ENCODE assay signal across 15 mouse cellular contexts in the genomic region with DNA sequence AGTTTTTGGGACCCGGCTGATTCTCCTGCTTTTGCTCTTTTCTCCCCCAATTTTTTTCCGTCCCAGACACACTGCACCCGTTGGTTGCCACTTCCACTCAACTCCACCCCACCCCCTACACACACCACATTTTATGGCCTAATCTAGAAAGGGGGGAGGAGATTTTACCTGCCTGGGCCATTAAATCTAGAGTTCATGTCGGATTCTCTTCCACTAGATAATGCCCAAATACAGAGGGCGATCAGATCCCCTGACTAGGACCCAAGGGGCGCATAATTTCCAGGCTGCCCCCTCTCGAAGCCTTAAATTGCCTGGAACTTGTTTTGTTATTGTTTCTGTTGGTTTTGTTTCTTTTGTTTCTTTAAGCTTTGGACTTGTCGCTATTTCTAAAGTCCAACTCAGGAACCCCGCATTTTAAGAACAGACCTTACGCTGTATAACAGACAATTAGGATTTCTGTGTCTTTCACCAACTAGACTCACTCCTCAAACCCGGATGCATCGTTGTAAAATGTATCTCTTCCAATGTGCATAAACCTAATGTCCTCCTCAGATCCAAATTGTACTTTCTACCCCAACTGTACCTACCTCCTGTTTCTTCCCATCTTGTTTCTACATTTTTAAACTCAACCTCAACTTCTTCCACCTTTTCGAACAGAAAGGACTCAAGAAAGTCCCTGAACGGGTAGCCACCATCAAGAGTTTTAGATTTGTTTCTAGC. TPM values are rescaled to one million over a fixed set of nuclear protein-coding genes. Genes with fewer than 3 reads are reported as not detected.
DNase-seq lines count a peak whose midpoint lies in the region; ATAC-seq lines count a peak whose summit lies in the region.
"Had no signal": no experiment of that assay in that cellular context is flagged by ENCODE, and none has a peak within 500 bp of the region (broad histone marks: within the 10 kb centered on the region; RNA-seq: fewer than 3 reads in every experiment).

No protein-coding gene starts in this region.

- peak; percentile 42 for DNase-seq in limb, embryonic 11.5 days (ENCODE audit: low spot score)
- no peak for DNase-seq in limb, embryonic 10.5 days (ENCODE audit: low spot score)
- no peak for DNase-seq in forebrain, embryonic 10.5 days (ENCODE audit: extremely low spot score, low spot score)
- peak; percentile 53 for DNase-seq in retina, embryonic 14.5 days (ENCODE audit: low spot score)
- no peak for DNase-seq in spleen, adult 18-20 months
- DNase-seq in heart, adult 18-20 months: no peak
- DNase-seq in lung, postnatal 4 days: no peak
- DNase-seq: kidney, postnatal 10 days; thymus, postnatal 25 days had no signal

- 2% methylated on average over 14 of the region's 14 CpGs for WGBS in limb, embryonic 11.5 days
- WGBS in limb, embryonic 10.5 days: 2% methylated on average over 14 of the region's 14 CpGs
- WGBS in forebrain, embryonic 10.5 days: 1% methylated on average over 14 of the region's 14 CpGs
- WGBS in limb, embryonic 15.5 days: 4% methylated on average over 14 of the region's 14 CpGs

- peaks cover 80% of the 10 kb centered on the region for H3K27me3 ChIP-seq in limb, embryonic 11.5 days (ENCODE audit: control insufficient read depth, insufficient read depth, low read length)
- H3K27me3 ChIP-seq in limb, embryonic 10.5 days (ENCODE audit: low read depth, poor library complexity, severe bottlenecking): peaks cover 100% of the 10 kb centered on the region
- peaks cover 100% of the 10 kb centered on the region for H3K27me3 ChIP-seq in forebrain, embryonic 10.5 days (ENCODE audit: poor library complexity, severe bottlenecking)
- H3K27me3 ChIP-seq in limb, embryonic 15.5 days: peaks cover 84% of the 10 kb centered on the region

- no peak overlapping the region for H3K4me2 ChIP-seq in limb, embryonic 11.5 days (ENCODE audit: low read depth, severe bottlenecking)
- H3K4me2 ChIP-seq in limb, embryonic 15.5 days: no peak overlapping the region

- H3K27ac ChIP-seq in limb, embryonic 11.5 days (replicated peaks; ENCODE audit: low read depth, low read length): no peak overlapping the region
- no peak overlapping the region for H3K27ac ChIP-seq in limb, embryonic 10.5 days
- H3K27ac ChIP-seq in forebrain, embryonic 10.5 days: peak overlapping the region; percentile 98
- H3K27ac ChIP-seq in limb, embryonic 15.5 days: no peak overlapping the region
- H3K27ac ChIP-seq: liver, embryonic 12.5 days had no signal

- no peak for ATAC-seq in limb, embryonic 11.5 days (ENCODE audit: insufficient number of reproducible peaks, low FRiP score, low TSS enrichment, low read depth)
- no peak for ATAC-seq in limb, embryonic 15.5 days (ENCODE audit: insufficient number of reproducible peaks, low FRiP score, low TSS enrichment, low read depth)
- ATAC-seq: activated CD4-positive, CD25-positive, alpha-beta regulatory T cell, adult 4 months; liver, embryonic 12.5 days had no signal

- H3K4me3 ChIP-seq in limb, embryonic 11.5 days (ENCODE audit: low read depth, low read length): no peak overlapping the region
- H3K4me3 ChIP-seq in limb, embryonic 10.5 days: no peak overlapping the region
- H3K4me3 ChIP-seq in forebrain, embryonic 10.5 days: peak overlapping the region; percentile 85
- H3K4me3 ChIP-seq in limb, embryonic 15.5 days: peak overlapping the region; percentile 4; the same call in 1 of the 2 replicates
- H3K4me3 ChIP-seq: erythroblast, embryonic 14.5 days had no signal

- no peak overlapping the region for H3K9ac ChIP-seq in limb, embryonic 11.5 days (ENCODE audit: low read length)
- no peak overlapping the region for H3K9ac ChIP-seq in limb, embryonic 15.5 days
- H3K9ac ChIP-seq: liver, embryonic 12.5 days had no signal

- no peaks in the 10 kb centered on the region for H3K36me3 ChIP-seq in limb, embryonic 11.5 days (ENCODE audit: control insufficient read depth, insufficient read depth, low read length)
- no peaks in the 10 kb centered on the region for H3K36me3 ChIP-seq in limb, embryonic 10.5 days
- peaks cover 43% of the 10 kb centered on the region for H3K36me3 ChIP-seq in forebrain, embryonic 10.5 days (replicated peaks)
- no peaks in the 10 kb centered on the region for H3K36me3 ChIP-seq in limb, embryonic 15.5 days
- H3K36me3 ChIP-seq: liver, embryonic 12.5 days had no signal

- H3K9me3 ChIP-seq in limb, embryonic 11.5 days (ENCODE audit: control insufficient read depth, low read length): no peaks in the 10 kb centered on the region
- no peaks in the 10 kb centered on the region for H3K9me3 ChIP-seq in limb, embryonic 10.5 days (replicated peaks)
- no peaks in the 10 kb centered on the region for H3K9me3 ChIP-seq in forebrain, embryonic 10.5 days
- no peaks in the 10 kb centered on the region for H3K9me3 ChIP-seq in limb, embryonic 15.5 days
- H3K9me3 ChIP-seq: liver, embryonic 12.5 days had no signal

- no peaks in the 10 kb centered on the region for H3K4me1 ChIP-seq in limb, embryonic 11.5 days (ENCODE audit: control insufficient read depth, insufficient read depth, low read length)
- peaks cover 21% of the 10 kb centered on the region for H3K4me1 ChIP-seq in limb, embryonic 10.5 days
- peaks cover 62% of the 10 kb centered on the region for H3K4me1 ChIP-seq in forebrain, embryonic 10.5 days
- H3K4me1 ChIP-seq in limb, embryonic 15.5 days: peaks cover 27% of the 10 kb centered on the region

RNA-seq across cellular contexts. Expression of a gene that starts 1.0 kb away (rescaled TPM):
- polyA plus RNA-seq in limb, embryonic 11.5 days (2014; fragmentation: Nextera tagmentation; extraction: Ambion mirVana): 0.34 and 0.37 TPM in 2 replicates
- polyA plus RNA-seq in limb, embryonic 10.5 days (2016; fragmentation: Nextera tagmentation; extraction: Ambion mirVana): 0.05 and 0.24 TPM in 2 replicates
- 24.8 and 41.8 TPM in 2 replicates for polyA plus RNA-seq in forebrain, embryonic 10.5 days (2016; fragmentation: Nextera tagmentation; extraction: Ambion mirVana)
- polyA plus RNA-seq in limb, embryonic 15.5 days (2015; fragmentation: Nextera tagmentation; extraction: Ambion mirVana): 0.21 and 0.24 TPM in 2 replicates
- total RNA-seq in heart, adult 18-20 months (2021): not detected
- polyA plus RNA-seq: activated CD4-positive, CD25-positive, alpha-beta regulatory T cell, adult 4 months; heart, embryonic 14.5 days; liver, embryonic 12.5 days had no signal

RNA-seq across cellular contexts. Expression of a gene that starts 2.4 kb away (rescaled TPM):
- 0.18 and 0.27 TPM in 2 replicates for polyA plus RNA-seq in limb, embryonic 11.5 days (2014; fragmentation: Nextera tagmentation; extraction: Ambion mirVana)
- 0.05 and 0.06 TPM in 2 replicates for polyA plus RNA-seq in limb, embryonic 10.5 days (2016; fragmentation: Nextera tagmentation; extraction: Ambion mirVana)
- 6.2 and 8.9 TPM in 2 replicates for polyA plus RNA-seq in forebrain, embryonic 10.5 days (2016; fragmentation: Nextera tagmentation; extraction: Ambion mirVana)
- polyA plus RNA-seq in limb, embryonic 15.5 days (2015; fragmentation: Nextera tagmentation; extraction: Ambion mirVana): 0.14 and 0.15 TPM in 2 replicates
- total RNA-seq in heart, adult 18-20 months (2021): not detected
- polyA plus RNA-seq: activated CD4-positive, CD25-positive, alpha-beta regulatory T cell, adult 4 months; CD4-positive, CD25-positive, alpha-beta regulatory T cell, adult 4 months; erythroblast, embryonic 14.5 days; heart, embryonic 14.5 days; liver, embryonic 12.5 days had no signal

Comparison
In these comparisons a context has a peak if more than half of its experiments do, and no peak if none do; other contexts are left out.
1. DNase-seq: peak in limb, embryonic 11.5 days (single experiment) and retina, embryonic 14.5 days (single experiment); none in limb, embryonic 10.5 days (single experiment), forebrain, embryonic 10.5 days (single experiment), spleen, adult 18-20 months (0 of 2), heart, adult 18-20 months (0 of 2) and lung, postnatal 4 days (0 of 2).
2. H3K4me3 ChIP-seq: peak in forebrain, embryonic 10.5 days (single experiment) and limb, embryonic 15.5 days (single experiment); none in limb, embryonic 11.5 days (single experiment) and limb, embryonic 10.5 days (single experiment).
3. RNA of a gene that starts 1.0 kb away (polyA plus RNA-seq): 24.8 to 41.8 TPM in forebrain, embryonic 10.5 days; 0.34 to 0.37 TPM in limb, embryonic 11.5 days, 0.21 to 0.24 TPM in limb, embryonic 15.5 days and 0.05 to 0.24 TPM in limb, embryonic 10.5 days; every median in the first group is over 10 times any median in the second.